Mouse (Mus musculus): ENCODE measurements around the gene Rab43.

- TF ChIP-seq CTCF (IDR thresholded peaks at IDR 0.05; ENCODE audit: low read depth) (no peak), EP300 (IDR thresholded peaks at IDR 0.05; ENCODE audit: low read depth) (no peak)
Observed at GRCm38 (mm10) chr6:87808521-87808920, 3.4 kb downstream of the Rab43 start.
